Mouse (Mus musculus) ovary, postnatal 14 days (tissue): ENCODE results near the gene Isy1.

Experiments
- DNase-seq: peaks from one replicate; pipeline ENCODE4 v3.0.0; 2022; ENCODE audit warnings: low spot score

Gene Isy1

GRCm38 (mm10) chr6:87850155-87850899, 11.7 kb upstream of the Isy1 start:
- DNase-seq = peak; percentile 58

GRCm38 (mm10) chr6:87849780-87850154, 11.2 kb upstream of the Isy1 start:
- no peak for DNase-seq

GRCm38 (mm10) chr6:87846813-87847212, 8.2 kb upstream of the Isy1 start:
- no peak for DNase-seq

DNA sequence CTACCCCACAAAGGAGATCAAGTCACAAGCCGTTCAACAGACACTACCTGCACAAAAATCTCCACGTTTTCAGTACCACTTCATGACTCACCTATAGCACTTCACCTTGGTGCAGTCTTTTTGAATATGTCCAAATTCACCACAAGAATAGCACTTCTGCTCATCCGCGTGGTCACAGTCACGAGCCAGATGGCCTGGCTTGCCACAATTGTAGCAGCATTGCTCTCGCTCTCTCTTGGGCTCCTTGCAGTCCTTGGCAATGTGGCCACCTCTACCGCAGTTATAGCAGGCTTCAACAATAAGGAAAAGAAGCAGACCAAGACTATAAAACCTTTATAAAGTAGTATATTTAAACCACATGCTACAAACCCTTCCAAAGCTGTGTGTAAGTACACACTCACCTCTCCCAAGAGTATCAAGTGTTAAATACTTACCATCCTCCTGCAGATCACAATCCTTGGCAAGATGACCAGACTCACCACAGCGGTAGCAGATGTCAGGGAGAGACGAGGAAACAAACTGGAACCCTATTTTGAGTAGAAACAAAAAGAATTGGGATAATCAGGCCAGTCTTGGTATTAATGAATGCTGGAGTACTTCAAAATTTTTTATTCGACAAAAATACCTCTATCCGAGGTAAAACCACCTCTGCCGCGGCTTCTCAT, 6.6 kb upstream of the Isy1 start:
- DNase-seq = no peak

DNA sequence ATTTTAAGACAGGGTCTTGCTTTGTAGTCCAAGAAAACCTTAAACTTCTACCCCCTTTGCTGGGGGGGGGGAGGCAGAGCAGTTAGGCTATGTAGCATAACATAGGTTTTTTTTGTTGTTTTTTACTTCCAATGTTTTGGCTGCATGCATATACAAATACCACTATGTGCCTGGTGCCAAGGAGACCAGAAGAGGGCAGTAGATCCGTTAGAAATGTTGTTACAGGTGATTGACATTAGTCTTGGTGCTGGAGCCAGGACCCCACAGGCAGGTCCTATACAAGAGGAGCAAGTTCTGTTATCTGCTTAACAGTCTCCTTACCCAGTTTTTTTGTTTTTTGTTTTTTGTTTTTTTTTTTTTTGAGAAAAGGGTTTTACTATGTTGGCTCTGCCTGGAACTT, 3.7 kb upstream of the Isy1 start:
- no peak for DNase-seq

- no peak for DNase-seq
Observed at GRCm38 (mm10) chr6:87841635-87842034, 3.0 kb upstream of the Isy1 start.

- DNase-seq = no peak
Observed at GRCm38 (mm10) chr6:87839797-87840341, 1.3 kb upstream of the Isy1 start.

DNA sequence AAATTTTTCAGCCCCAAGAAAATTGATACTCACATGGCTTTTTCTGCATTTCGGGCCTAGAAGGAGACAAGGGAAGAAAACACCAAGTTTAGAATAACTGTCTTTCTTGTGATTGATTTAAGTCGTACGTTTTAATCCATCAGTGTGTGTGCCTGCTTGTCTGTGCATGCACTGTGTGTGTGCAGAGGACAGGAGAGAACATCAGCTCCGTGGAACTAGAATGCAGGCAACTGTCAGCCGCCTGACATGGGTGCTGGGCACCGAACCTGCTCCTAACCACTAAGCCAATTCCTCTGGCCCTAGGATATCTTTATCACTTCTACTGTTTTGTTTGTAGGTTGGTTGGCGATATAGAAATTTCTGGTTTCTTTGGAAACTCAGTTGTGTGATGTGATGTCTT, 2.9 kb downstream of the Isy1 start, which contains the start of gene Gm45140:
Gene Gm45140, minus strand, starts transcription at position 101 of the 400 bp plus-strand sequence.
- no peak for DNase-seq

- DNase-seq = no peak
Observed at GRCm38 (mm10) chr6:87820366-87820765, 18.2 kb downstream of the Isy1 start.

DNA sequence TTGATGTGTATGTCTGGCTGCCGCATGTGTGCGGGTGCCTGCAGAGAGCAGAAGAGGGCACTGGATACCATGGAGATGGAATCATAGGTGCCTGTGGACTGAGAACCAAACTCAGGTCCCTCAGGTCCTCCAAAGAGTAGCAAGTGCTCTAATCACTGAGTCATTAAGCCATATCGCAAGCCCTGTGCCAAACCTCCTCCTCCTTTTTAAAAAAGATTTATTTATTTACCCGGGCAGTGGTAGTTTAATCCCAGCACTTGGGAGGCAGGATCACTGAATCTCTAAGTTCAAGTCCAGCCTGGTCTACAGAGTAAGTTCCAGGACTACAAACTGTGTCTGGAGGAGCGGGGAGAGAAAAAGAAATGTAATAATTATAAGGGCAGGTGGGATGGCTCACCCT, 24.1 kb downstream of the Isy1 start:
- no peak for DNase-seq

DNA sequence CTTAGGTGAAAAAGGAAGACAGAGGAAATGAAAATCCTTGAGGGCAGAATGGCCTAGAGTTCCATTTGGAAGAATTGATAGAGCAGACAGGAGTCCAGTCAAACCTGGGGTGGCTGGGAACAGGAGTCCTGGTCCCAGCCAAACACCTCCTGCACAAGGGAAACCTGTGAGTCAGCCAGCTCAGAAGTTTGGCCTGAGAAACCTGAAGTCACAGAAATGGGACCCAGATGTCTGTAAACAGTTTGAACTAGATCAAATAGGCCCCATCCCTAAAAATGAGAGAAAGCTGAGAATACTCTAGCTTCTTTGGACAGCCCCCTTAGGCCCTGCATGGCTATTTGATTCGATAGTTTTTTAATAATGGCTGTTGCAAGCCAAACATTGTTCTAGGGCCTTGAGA, 25.9 kb downstream of the Isy1 start:
- no peak for DNase-seq

DNA sequence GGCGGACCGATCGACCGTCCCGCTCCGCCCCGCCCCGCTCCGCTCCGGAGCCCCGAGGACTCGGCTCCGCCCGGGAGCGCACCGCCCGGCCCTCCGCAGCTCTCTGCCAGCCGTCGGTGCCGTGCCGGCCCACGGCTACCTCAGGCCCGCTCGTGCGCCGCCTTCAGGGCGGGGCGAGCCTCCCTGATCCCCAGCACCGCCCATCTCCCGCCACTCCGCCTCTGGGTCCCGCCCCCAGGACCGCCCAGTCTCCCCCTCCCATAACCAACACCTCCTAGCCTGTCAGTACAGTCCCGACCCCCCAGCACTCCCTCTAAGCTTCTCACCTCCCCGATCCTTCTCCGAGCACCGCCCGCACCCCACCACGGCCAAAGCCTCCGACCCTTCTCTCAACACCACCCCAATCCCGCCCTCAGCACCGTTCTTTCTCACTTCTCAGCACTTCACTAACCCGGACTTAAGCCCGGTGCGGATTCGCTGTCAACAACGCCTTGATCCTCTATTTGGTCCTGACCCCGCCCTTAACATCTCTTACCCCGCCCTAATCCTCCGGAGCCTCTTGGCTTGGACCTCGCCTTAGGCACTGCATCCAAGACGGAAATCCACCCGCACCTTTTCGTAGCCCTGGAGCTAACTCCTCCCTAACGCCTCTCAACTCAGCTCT, 26.8 kb downstream of the Isy1 start, which contains the start of gene Rab43:
Gene Rab43, minus strand, starts transcription at position 490 of the 664 bp plus-strand sequence.
- DNase-seq = peak; percentile 87

- DNase-seq = peak; percentile 36
Observed at GRCm38 (mm10) chr6:87810713-87811669, 27.6 kb downstream of the Isy1 start.

- no peak for DNase-seq
Observed at GRCm38 (mm10) chr6:87810311-87810710, 28.3 kb downstream of the Isy1 start.

DNA sequence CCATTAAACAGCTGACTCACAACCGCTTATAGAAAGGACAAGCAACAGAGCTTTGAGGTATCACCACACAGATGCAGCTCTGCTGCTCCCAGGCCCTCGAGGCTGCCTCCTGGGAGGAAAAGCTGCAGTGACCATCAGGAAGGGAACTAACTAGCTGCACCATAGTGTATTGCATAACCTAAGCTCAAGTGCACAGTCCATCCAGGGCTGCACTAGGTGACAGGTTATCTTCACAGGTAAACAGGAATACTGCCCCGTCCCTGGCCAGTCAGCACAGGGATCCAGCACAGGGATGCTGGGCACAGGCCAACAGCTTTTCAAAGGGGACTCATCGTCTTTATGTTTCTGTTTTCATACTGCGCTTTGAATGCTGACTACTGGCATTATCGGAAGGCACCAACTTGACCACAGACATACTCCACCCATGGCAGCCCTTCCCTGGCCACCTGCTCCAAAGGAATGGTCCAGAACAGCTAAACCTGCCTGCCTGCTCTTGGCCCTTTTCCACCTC, 28.9 kb downstream of the Isy1 start:
- no peak for DNase-seq

DNA sequence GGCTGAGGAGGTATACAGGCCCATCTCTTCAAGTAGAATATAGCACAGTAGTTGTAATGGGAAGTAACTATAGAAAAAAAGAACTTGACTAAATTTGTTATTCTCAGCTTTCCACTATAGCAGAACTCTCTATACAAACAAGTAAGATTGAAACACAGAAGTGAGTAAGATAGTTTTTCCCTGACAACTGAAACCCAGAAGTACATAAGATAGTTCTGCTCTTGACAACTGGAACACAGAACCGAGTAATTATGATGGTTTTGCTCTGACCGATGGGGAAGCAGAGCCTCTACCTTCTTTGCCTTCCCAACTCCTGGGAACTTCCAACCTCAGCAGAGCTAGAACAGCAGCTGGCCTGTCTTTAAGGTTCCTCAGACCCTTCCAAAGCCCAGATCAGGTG, 29.5 kb downstream of the Isy1 start:
- DNase-seq = no peak

DNA sequence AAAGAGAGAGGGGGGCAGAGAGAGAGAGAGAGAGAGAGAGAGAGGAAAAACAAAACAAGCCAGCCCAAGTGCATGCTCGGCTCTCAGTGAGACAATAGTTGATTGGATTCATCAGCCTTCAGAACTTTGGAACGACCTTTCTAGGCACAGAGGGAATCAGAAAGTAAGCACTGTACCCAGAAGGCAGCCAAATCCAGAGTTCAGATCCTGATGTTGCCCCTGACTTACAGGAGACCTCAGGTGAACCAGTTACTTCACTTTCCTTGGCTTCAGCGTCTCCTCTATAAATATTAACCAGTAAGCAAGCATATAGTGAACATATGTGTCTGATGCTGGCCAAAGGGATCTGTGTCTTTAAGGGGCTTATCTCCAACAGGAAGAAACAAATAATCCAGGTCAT, 30.1 kb downstream of the Isy1 start:
- no peak for DNase-seq

- no peak for DNase-seq
Observed at GRCm38 (mm10) chr6:87807735-87808440, 30.7 kb downstream of the Isy1 start.

GRCm38 (mm10) chr6:87806857-87807256, 31.7 kb downstream of the Isy1 start:
- DNase-seq = no peak

DNA sequence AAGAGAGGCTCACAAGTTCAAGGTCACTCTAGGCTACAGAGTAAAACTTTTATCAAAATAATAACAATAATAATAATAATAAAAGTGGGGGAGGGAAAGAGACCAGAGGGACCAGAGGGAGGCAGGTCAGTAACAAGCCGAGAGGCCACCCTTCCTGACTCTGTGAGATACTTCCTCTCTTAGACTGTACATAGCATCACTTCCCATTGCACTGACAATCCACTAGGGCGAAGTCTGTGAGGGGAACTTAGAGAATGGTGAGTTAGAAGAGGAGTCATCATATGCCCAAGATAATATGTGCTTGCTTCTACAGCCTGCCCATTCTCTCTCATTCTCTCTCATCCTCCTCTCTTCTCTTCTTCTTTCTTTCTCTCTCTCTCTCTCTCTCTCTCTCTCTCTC, 32.6 kb downstream of the Isy1 start:
- no peak for DNase-seq

DNA sequence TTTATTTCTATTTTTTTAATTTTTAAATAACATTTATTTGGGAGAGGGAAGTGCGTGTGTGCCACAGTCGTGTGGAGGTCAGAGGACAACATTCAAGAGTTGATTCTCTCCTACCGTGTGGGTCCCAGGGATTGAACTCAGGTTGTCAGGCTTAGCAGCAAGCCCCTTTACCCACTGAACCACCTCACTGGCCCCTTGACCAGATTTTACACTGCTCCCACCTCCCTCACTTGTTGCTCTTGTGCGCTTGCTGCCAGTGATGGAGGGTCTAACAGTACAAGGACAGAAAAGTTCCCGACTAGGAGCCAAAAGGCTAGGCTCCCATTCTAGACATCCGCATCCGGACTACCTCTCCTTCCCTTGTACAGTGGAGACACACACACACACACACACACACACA, 33.1 kb downstream of the Isy1 start:
- no peak for DNase-seq
